Mouse (Mus musculus) embryo, embryonic 11 days (tissue): ENCODE data around the gene Ost4.

Experiments
- DNase-seq: peaks from one replicate; pipeline ENCODE4 v3.0.0-alpha.2; 2015

Gene Ost4

DNA sequence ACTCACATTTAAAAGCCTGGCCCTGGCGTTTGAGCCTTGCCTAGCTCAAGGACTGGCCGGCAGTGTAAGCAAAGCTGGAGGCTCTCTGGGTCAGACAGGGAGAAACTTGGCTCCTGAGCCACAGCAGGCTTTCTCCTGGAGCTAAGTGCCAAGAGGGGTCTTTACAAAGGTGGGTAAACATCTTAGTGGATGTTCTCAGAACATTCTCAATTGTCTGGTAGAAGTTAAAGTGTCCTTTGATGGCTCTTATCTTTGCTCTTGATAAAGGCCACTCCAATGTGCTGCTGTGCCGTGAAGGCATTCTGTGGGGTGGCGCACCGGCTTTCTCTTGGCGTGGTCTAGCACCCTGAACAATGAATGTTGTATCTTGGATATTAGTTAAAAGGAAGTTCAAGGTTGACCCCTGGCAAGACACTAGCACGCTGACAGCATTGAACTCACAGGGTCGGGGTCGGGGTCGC, 15.0 kb upstream of the Ost4 start:
- DNase-seq, result no peak

DNA sequence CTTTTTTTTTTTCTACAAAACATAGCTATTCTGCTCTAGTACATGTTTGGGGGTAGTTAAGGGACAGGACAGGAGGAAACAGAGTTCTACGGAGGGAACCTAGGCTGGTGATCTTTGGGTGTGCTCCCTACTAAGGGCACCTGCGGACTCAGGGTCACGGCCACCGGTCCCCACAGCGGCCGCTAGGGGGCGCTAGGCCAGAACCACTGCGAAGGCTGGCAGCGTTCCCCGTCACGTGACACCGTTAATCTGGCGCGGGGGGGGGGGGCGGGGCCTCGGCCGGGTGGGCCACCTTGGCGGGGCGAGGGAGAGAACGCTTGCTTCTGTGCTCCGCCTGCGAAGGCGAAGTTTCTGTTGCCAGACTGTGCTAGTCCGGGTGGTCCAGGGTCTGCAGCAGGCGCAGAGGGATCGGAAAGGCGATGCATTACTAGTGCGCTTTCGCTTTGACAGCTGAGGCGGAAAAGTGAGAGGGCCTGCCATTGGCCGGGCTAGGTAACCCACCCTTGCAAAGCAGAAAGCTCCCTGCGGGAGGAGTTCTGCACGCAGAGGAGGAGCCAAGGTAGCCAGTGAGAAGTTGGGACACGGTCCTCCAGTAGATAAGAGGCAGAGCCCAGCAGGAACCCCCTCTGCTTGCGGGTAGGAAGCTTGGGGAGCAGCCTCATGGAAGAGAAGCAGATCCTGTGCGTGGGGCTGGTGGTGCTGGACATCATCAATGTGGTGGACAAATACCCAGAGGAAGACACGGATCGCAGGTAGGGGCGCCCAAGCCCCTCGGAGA, 13.9 kb upstream of the Ost4 start, which contains the start of gene Khk:
Khk (plus strand) TSS at position 176 of the 778 bp plus-strand sequence.
- peak; percentile 93 for DNase-seq

DNA sequence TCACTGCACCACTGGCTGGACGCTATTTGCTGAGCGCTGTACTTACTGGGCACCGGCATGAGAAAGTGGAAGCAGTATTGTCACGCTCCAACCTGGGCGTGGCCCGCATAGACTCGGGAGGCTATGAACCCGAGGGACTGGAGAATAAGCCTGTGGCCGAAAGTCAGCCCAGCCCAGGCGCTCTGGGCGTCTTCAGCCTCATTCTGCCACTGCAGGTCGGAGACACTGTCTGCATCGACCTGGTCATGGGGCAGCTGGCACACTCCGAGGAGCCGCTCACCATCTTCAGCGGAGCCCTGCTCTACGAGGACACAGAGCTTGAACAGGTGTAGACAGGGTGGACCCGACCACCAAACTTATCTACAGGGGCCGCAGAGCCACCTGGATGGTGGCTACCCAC, 13.0 kb upstream of the Ost4 start:
- DNase-seq, result peak; percentile 10

DNA sequence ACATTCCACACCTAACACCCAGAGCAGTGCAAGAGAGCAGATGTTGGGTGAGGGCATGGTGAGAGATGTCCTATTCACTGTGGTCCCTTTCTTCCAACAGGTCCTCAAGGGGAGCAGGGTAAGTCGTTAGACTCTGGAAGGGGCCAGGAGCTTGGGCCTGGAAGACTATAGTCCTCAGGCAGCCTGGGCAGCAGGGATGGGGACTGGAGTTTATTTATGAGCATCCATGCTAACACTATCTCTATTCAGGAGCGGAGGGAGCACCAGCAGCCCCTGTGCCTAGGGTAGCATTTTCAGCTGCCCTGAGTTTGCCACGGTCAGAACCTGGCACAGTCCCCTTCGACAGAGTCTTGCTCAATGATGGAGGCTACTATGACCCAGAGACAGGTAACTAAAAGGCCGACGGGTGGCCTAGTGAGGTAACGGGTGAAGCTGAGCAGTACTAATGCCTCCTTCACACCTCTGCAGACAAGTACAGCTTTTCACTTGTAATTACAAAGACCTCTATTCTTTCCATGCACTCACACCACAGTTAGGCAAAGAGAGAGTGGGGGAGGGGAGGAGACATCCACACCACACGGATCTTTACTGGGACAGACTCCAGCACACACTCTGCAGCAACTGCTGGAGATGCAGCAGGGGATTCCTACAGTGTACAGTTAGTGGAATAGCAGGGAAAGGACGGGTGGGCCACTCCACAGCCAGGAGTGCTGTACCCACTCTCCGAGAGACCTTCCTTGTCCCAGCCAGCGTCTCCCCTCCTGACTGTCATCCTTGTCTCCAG, 12.4 kb upstream of the Ost4 start:
- DNase-seq, result no peak

DNA sequence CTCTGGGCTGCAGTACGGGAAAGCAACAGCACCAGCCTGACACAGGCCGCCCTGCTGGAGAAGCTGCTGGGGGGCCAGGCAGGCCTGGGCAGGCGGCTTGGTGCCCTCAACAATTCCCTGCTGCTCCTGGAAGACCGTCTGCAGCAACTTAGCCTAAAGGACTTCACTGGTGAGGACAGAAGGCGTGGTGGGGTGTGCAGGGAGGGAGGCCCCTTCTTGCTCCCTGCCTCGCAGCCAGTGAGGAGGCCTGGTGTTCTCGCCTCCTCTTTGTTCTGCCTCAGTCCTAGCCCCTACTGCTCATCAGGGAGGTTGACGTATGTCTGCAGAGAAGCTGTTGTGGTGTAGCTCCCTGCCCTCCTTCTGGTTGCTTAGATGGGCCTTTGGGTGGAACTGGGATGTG, 11.1 kb upstream of the Ost4 start:
- DNase-seq, result no peak

DNA sequence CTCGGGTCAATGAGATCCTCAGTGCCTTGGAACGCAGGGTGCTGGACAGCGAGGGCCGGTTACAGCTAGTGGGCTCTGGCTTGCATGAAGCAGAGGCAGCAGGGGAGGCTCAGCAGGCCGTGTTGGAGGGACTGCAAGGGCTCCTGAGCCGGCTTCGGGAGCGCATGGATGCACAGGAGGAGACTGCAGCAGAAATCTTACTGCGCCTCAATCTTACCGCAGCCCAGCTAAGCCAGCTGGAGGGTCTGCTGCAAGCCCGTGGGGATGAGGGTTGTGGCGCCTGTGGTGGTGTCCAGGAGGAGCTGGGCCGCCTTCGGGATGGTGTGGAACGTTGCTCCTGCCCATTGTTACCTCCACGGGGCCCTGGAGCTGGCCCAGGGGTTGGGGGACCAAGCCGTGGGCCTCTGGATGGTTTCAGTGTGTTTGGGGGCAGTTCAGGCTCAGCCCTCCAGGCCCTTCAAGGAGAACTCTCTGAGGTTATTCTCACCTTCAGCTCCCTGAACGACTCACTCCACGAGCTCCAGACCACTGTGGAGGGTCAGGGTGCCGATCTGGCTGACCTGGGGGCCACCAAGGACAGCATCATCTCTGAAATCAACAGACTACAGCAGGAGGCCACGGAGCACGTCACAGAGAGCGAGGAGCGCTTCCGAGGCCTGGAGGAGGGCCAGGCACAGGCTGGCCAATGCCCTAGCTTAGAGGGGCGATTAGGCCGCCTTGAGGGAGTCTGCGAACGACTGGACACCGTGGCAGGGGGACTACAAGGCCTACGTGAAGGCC, 10.5 kb upstream of the Ost4 start:
- no peak for DNase-seq

DNA sequence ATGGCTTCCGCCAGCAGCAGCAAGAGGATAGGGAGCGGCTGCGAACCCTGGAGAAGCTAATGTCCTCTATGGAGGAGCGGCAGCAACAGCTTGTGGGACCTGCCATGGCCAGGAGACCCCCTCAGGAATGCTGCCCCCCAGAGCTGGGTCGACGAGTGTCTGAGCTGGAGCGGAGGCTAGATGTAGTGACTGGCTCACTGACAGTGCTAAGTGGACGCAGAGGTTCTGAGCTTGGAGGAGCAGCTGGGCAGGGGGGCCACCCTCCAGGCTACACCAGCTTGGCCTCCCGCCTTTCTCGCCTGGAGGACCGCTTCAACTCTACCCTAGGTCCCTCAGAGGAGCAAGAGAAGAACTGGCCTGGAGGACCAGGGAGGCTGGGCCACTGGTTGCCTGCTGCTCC, 9.8 kb upstream of the Ost4 start:
- DNase-seq, result no peak

DNA sequence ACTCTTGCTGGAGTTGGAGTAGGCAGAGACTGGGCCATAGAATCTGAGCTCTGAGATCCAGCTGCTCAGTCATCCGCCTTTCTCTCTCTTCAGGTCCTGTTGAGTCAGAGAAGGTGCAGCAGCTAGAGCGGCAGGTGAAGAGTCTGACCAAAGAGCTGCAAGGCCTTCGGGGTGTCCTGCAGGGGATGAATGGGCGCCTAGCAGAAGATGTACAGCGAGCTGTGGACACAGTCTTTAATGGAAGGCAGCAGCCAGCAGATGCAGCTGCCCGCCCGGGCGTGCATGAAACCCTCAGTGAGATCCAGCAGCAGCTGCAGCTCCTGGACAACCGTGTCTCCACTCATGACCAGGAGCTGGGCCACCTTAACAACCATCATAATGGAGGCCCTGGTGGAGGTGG, 9.3 kb upstream of the Ost4 start:
- no peak for DNase-seq

DNA sequence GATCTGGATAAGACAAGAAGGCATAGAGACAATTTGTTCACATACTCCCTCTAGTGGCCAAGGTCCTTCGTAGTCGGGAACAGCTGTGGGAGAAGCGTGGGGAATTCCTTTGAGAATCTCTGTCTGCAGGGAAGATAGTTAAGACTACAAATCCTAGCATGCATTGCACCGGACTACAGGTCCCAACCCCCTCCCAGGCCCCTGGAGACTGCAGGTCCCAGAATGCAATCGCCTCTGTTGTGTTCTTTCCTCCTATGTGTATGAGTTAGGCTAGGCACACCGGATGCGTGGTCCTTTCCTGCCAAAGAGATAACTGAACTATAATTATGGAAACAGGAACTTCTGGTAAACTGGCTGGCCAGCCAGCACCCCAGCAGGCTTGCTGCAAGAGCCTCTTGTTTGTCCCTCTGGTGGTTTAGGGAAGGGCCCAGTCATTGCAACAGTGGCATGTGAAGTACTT, 8.4 kb upstream of the Ost4 start:
- peak; percentile 95 for DNase-seq

DNA sequence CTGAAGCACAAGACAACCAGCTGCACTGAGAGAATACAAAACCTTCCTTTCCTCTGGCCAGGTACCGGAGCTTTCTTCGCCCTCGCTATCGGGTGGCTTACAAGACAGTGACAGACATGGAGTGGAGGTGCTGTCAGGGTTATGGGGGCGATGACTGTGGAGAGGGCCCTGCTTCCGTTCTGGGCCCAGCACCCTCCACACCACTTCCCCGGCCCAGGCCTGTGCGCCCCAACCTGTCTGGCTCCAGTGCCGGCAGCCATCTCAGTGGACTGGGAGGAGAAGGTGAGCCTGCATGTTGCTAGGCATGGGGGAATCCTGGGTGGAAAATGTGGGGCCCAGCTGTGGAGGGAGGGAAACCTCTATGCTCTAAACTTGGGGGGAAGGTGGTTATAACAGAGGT, 7.9 kb upstream of the Ost4 start:
- DNase-seq, result no peak

DNA sequence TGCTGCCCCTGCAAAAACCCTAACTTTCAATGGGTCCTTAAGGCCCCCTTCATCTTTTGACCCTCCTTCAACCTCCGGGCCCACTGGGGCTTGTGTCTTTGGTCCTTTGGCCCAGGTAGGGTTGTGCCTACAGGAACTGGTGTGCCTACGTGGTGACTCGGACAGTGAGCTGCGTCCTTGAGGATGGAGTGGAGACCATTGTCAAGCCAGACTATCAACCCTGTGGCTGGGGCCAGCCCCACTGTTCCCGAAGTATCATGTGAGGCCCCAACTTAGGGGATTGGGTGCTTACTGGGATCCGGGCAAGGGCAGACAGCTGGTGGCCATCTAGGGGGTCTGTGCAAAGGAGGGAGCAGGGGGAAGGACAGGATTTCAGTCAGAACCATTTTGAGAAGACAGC, 7.3 kb upstream of the Ost4 start:
- no peak for DNase-seq

DNA sequence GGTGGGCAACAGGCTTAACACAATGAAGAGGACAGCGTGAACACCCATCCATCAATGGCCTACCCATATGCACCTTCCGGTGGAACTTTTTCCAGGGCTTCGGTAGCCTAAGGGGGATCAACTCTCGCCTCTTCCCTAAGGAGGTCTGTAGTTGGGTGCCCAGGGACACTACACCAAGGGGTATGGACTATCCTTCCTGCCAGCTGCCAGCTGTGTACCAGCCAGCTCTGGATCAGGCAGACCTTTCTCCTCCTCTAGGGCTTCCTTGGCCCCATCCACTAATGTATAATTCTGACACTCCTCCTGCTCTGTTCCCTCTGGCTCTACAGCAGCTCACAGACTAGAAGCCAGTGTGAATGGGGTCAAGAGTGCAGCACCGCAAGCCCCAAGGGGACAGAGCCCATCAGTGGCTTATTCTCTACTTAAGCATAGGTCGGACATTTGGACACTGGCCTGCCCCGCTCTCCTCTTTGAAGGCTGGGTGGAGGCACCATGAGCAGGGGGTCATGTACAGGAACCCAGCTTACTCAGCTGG, 6.6 kb upstream of the Ost4 start:
- peak; percentile 14 for DNase-seq

DNA sequence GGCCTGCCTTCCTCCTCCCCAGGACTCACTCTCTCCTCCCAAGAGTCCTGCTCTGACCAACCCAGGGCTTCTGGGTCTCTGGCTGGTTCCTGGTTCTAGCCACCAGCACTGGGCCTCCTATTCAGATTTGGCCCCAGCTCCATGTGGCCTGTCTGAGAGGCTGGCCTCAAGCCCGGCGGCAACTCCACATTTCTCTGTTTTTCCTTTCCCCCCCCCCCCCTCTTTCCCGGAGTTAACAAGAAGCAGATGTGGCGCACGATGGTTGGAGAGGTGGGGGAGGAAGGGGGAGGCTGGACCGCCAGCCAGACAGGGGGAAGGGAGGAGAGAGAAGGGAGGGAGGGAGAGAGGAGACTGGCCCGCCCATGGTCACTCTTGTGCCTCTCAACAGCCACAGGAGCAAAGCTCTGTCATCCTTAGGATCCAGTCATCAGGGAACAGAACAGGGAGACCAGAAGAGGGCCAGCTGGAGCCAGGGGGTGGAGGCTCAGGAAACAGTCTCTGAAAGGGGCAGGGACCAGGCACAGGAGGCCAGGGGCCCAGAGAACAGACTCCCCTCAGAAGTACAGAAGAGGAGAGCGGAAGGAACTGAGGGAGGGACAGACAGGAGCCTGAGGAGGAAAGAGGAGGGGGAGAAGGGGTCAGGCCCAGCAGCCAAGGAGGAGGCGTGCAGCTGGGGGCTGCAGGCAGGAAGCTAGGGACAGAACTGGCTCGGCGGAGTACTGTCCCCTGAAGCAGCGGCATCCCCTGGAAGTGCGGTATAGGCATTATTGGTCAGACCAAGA, 5.7 kb upstream of the Ost4 start, which contains the start of gene Emilin1:
Emilin1 (plus strand) TSS at position 343 of the 782 bp plus-strand sequence.
- peak; percentile 93 for DNase-seq

DNA sequence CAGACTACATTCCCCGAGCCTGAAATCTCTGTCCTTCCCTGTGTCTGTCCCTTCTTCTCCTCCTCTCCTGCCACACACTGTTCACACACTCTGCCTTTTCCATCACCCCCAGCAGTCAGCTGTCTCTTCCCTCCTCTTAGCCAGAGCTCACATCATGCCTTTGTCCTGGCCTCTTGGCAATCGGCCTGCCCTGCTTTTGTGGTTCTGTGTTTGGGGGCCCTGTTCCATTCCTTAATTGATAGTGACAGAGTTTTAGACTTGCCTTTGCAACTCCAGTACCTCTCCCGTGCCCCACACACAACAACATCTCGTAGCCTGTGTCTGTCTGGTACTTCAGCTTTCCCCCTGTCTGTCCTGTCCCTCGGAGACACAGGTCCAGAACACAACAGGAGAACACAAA, 4.6 kb upstream of the Ost4 start:
- DNase-seq, result peak; percentile 10

DNA sequence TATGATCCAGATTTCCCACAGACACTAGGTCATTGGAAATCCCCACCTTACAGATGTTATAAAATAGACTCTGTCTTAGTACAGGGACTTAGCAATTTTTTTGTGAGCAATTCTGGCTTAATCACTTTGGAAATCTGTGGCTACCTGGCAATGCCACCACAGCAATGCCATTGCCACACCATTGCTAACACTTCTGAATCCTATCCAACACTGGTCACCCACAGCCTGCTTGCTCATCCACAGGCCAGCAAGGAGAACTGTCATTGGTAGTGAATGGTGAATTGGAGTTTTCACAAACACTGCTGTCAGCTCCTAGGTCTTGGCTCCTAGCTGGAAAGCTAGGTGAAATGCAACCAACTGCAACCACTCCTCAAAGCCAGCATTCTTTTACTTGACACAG, 2.9 kb upstream of the Ost4 start:
- no peak for DNase-seq

DNA sequence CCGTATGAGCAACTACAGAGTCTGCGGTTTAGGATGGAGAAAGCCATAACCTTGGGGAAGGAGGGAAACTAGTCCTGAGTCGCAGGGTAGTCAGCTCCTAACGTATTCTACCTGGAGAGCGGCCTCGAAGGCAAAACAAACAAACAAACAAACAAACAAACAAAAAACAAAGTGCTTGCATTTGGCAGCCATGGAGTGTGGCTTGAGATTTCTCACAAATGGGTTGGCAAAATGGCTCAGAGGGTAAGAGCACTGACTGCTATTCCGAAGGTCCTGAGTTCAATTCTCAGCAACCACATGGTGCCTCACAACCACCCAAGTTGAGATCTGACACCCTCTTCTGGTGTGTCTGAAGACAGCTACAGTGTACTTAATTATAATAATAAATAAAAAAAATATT, 2.3 kb upstream of the Ost4 start:
- no peak for DNase-seq

DNA sequence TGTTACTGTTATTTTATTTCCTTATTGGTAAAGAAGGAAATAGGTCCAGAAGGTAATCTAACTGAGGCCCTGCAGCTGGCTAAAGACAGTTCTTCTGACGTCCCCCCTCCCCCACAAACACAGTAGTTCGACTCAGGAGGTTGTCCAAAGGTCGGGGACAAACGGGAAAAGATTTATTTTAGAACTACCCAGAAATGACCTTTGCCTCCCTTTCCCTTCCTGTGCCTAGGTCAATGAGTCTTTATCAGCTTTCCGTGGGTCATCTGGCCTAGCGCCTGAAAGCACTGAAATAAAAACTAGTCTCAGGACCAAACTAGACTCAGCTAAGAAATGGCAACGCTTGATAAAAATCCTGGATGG, 1.7 kb upstream of the Ost4 start:
- peak; percentile 56 for DNase-seq

DNA sequence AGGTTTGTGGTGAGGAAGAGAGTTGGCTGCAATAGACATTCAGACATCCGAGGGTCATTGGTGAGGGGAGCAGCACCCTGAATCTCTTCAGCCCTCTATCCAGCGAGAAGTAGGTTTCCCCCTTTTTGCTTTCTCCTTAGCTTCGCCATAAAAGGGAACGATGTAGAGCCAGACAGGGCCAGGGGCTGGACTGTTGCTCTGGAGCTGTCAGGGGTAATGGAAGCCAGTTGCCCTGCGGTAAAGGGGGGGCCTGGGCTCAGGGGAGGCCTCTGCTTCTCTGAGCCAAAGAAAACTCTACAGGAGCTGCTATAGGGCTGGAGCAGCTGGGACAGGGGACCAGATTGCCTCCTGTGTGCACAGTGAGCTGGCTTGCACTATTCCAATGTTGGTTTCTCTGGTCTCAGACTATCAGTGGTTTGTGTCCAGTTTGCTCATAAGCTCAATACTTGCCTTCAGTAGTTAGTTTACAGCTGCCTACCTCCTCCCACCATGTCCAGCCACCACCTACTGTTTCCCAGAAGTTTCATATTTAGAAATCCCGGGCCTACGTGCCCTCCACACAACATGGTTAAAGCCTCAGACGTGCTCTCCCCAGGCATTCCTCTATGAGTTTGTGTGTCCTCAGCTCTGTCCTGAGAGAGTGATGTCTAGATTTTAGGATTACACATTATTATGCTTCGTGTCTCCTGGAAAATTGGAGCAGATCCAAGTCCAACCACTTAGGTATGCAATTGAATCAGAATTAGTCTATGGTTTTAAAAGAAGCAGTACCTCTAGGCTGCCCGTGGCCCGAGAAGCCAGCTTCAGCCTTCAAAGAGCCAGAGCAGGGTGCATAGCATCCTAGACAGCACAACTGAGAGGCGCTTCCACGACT, 1.1 kb upstream of the Ost4 start:
- DNase-seq, result peak; percentile 58

DNA sequence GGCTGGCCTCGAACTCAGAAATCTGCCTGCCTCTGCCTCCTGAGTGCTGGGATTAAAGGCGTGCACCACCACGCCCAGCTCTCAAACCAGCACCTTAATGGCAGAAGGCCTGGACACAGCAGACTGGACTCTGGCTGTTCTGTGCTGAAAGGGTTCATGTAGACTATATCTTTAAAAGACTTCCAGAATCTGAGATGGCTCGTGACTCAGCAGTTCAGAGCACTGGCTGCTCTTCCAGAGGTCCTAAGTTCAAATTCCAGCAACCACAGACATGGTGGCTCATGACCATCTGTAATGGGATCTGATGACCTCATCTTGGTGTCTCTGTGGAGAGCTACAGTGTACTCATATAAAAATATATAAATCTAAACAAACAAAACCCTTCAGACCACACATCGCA, 5.7 kb downstream of the Ost4 start:
- no peak for DNase-seq

DNA sequence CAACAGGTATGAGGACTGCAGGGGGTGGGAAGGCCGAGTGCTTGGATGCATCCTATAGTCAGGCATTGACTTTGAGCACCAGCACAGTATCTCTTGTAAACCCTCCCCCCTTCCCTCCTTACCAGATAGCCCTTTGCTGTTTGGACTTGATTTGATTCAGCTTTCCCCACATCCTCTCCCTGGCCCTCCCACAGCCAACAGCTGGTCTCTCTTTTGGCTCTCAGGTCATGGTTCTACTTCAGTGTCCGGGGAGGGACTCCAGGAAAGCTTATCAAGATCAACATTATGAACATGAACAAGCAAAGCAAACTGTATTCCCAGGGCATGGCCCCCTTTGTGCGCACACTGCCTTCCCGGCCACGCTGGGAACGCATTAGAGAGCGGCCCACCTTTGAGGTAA, 17.2 kb downstream of the Ost4 start:
- DNase-seq, result no peak

DNA sequence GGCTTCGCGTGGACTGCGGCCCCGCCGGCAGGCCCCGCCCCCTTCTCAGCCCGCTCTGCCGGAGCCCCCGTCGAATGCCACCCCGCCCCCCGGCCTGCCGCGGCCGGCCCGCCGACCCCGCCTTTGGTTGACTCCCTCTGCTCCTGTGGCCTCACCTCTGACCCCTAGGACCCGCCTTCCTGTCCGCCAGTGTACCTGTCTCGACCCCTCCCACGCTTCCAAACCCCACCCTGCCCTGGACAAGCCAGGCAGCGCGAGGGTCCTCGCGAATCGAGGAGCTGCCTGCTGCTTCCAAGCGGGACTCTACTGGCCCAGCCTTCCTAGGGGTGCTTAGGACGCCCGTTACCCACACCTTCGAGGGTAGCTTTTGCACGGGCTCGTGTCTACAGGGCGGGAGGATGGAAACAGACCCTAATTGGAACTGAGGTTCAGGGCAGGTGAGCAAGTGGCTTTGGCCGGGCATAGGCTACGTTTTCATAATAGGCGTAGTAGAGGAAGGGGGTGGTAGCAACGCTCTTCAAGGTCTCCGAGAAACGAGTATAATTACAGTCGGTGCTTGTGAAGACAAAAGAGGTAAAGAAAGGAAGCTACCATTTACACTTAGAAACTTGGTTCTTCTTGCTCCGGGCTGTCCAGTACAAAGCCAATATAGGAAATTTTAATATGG, 18.4 kb downstream of the Ost4 start:
- peak; percentile 84 for DNase-seq
